Mouse (Mus musculus): Measurements from ENCODE around the gene Ambp.

Gene Ambp

GRCm38 (mm10) chr4:63118639-63119437, 35.8 kb downstream of the Ambp start:
- DNase-seq = peak; percentile 93 to 94

- no peak for DNase-seq
Observed at GRCm38 (mm10) chr4:63105651-63106050, 48.9 kb downstream of the Ambp start.

GRCm38 (mm10) chr4:63102025-63102424, 52.6 kb downstream of the Ambp start:
- DNase-seq = no peak

GRCm38 (mm10) chr4:63100478-63100877, 54.1 kb downstream of the Ambp start:
- no peak for DNase-seq

DNA sequence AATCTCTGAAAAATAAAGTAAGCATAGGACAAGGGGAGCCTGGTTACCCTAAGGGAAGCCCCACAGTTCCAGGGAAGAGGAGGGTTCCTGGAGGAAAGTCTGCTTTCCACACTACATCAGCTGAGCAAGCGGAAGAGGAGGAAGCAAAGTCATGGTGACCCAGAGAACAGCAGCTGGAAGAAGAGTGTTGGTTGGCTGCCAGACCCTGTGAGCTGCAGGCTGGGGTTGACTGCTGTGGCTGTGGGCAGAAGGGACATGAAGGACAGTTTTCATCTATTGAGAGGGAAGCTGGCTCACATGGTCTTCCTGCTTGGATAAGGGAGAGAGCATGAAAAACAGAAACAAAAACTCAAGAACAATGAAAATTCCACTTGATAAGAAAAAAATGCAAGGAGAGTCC, 57.0 kb downstream of the Ambp start:
- DNase-seq = no peak

All from cerebellum, postnatal 10 days (tissue).